Mouse (Mus musculus): Measurements from ENCODE around the gene Cnnm2.

GRCm38 (mm10) chr19:46908977-46909376, 147.6 kb downstream of the Cnnm2 start:
- TF ChIP-seq CTCF (IDR thresholded peaks at IDR 0.05; ENCODE audit: low read depth, low read length) (no peak), GATA1 (IDR thresholded peaks at IDR 0.05; ENCODE audit: borderline replicate concordance, low read length) (no peak), TAL1 (conservative IDR thresholded peaks at IDR 0.05; ENCODE audit: low read depth, low read length) (no peak), POLR2AphosphoS5 (IDR thresholded peaks at IDR 0.05; ENCODE audit: insufficient replicate concordance, low read depth, low read length) (no peak)
